Mouse (Mus musculus): ENCODE results near the gene Rfc4.

The Rfc4 gene

GRCm38 (mm10) chr16:23135421-23136149 is 8.0 kb upstream of the Rfc4 start:
- DNase-seq (ENCODE audit: low spot score in 2 of 2), result peak in 1 of 2 experiments; percentile 29

GRCm38 (mm10) chr16:23132336-23132735 is 4.8 kb upstream of the Rfc4 start:
- DNase-seq (ENCODE audit: low spot score in 2 of 2), result no peak

- no peak for DNase-seq (ENCODE audit: low spot score in 2 of 2)
Measured at GRCm38 (mm10) chr16:23130303-23130702, 2.8 kb upstream of the Rfc4 start.

- no peak for DNase-seq (ENCODE audit: low spot score in 2 of 2)
Measured at GRCm38 (mm10) chr16:23127311-23127672, 245 bp downstream of the Rfc4 start.

- no peak for DNase-seq (ENCODE audit: low spot score in 2 of 2)
Measured at GRCm38 (mm10) chr16:23124398-23124797, 3.1 kb downstream of the Rfc4 start.

- no peak for DNase-seq (ENCODE audit: low spot score in 2 of 2)
Measured at GRCm38 (mm10) chr16:23123104-23123503, 4.4 kb downstream of the Rfc4 start.

- DNase-seq (ENCODE audit: low spot score in 2 of 2), result no peak
Measured at GRCm38 (mm10) chr16:23122446-23122845, 5.1 kb downstream of the Rfc4 start.

- DNase-seq (ENCODE audit: low spot score in 2 of 2), result no peak
Measured at GRCm38 (mm10) chr16:23117173-23117572, 10.4 kb downstream of the Rfc4 start.

- no peak for DNase-seq (ENCODE audit: low spot score in 2 of 2)
Measured at GRCm38 (mm10) chr16:23115486-23115885, 12.1 kb downstream of the Rfc4 start.

GRCm38 (mm10) chr16:23114339-23115171 is 13.0 kb downstream of the Rfc4 start:
- no peak for DNase-seq (ENCODE audit: low spot score in 2 of 2)

- DNase-seq (ENCODE audit: low spot score in 2 of 2), result no peak
Measured at GRCm38 (mm10) chr16:23113903-23114302, 13.6 kb downstream of the Rfc4 start.

- DNase-seq (ENCODE audit: low spot score in 2 of 2), result no peak
Measured at GRCm38 (mm10) chr16:23112861-23113435, 14.6 kb downstream of the Rfc4 start.

GRCm38 (mm10) chr16:23112348-23112747 is 15.2 kb downstream of the Rfc4 start:
- DNase-seq (ENCODE audit: low spot score in 2 of 2), result no peak

GRCm38 (mm10) chr16:23109350-23110280 is 17.9 kb downstream of the Rfc4 start:
- no peak for DNase-seq (ENCODE audit: low spot score in 2 of 2)

- no peak for DNase-seq (ENCODE audit: low spot score in 2 of 2)
Measured at GRCm38 (mm10) chr16:23108943-23109342, 18.6 kb downstream of the Rfc4 start.

- DNase-seq (ENCODE audit: low spot score in 2 of 2), result peak; percentile 77 to 80
Measured at GRCm38 (mm10) chr16:23107946-23108759, 19.4 kb downstream of the Rfc4 start.

- peak; percentile 88 to 92 for DNase-seq (ENCODE audit: low spot score in 2 of 2)
Measured at GRCm38 (mm10) chr16:23107231-23107942, 20.1 kb downstream of the Rfc4 start, which contains the start of gene Eif4a2. Eif4a2 (plus strand) TSS chr16:23107444.

GRCm38 (mm10) chr16:23106121-23106520 is 21.4 kb downstream of the Rfc4 start:
- DNase-seq (ENCODE audit: low spot score in 2 of 2), result no peak

GRCm38 (mm10) chr16:23103841-23104240 is 23.7 kb downstream of the Rfc4 start:
- DNase-seq (ENCODE audit: low spot score in 2 of 2), result no peak

Measured in thymus, postnatal 10 days (tissue).